Mouse (Mus musculus): ENCODE results near the gene Myo15. TPM values are rescaled to one million over a fixed set of nuclear protein-coding genes. Genes with fewer than 3 reads are reported as not detected.
A peak's percentile ranks its signal among the peaks of the same experiment; 100 is the strongest.
"Not testable (repeated sequence)": the region's sequence is repeated elsewhere in the genome, so short reads cannot be mapped to it uniquely, and the experiment has no call there.

Gene Myo15
- polyA plus RNA-seq, 1 experiment from 2014 or later = 0.12 TPM

DNA sequence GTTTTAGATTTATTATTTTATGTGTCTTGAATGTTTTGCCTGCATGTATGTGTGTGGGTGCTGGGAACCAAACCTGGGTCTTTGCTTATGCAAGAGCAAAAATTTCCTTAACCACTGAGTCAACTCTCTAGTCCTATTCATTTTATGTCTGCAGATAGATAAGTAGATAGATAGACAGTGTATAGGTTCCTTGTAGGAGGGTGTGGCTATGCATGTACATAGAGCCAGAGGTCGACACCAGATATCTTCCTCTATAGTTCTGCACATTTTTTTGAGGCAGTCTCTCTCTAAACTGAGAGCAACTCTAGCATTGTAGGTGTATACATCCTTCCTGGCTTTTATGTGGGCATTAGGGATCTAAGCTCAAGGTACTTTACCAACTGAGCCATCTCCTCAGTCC, 34.0 kb upstream of the Myo15 start:
- H3K9ac ChIP-seq (replicated peaks; ENCODE audit: low read depth) = no peak overlapping the region
- H3K27me3 ChIP-seq (replicated peaks; ENCODE audit: insufficient read depth, low read length) = no peaks in the 10 kb centered on the region
- no peak overlapping the region for H3K4me2 ChIP-seq (replicated peaks; ENCODE audit: low read depth, low read length)
- ATAC-seq = no peak
- DNase-seq (ENCODE audit: low spot score) = no peak
- 97% methylated on average over 1 of the region's 1 CpGs for WGBS
- peaks cover 22% of the 10 kb centered on the region for H3K36me3 ChIP-seq (ENCODE audit: insufficient read depth, low read length)
- H3K9me3 ChIP-seq (ENCODE audit: low read length) = no peaks in the 10 kb centered on the region
- no peaks in the 10 kb centered on the region for H3K4me1 ChIP-seq (ENCODE audit: insufficient read depth, low read depth, low read length)
- no peak overlapping the region for H3K27ac ChIP-seq (ENCODE audit: low read length)
- no peak for TF ChIP-seq CTCF (IDR thresholded peaks at IDR 0.05)
- TF ChIP-seq EP300 (IDR thresholded peaks at IDR 0.05) = no peak
- H3K4me3 ChIP-seq (ENCODE audit: low read depth, low read length) = no peak overlapping the region

DNA sequence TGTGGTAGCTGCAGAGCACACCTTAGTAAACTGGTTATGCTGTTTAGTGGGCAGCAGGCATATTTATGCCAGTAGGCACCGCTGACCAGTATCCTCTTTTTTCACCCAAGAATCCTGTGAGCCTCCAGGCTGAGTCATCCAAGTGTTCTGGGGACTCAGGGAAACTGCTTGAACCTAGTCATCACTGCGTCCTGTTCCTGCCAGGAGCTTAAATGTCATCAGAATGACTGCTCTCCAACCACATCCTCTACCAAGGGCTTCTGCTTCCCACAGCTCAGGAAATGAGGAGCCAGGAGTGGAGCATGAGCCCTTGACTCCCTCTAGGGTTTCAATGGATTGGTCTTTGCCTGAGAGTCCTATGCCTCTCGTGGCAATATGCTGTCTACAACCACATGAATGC, 32.5 kb upstream of the Myo15 start:
- H3K4me1 ChIP-seq (ENCODE audit: insufficient read depth, low read depth, low read length) = no peaks in the 10 kb centered on the region
- peaks cover 22% of the 10 kb centered on the region for H3K36me3 ChIP-seq (ENCODE audit: insufficient read depth, low read length)
- H3K9ac ChIP-seq (replicated peaks; ENCODE audit: low read depth) = no peak overlapping the region
- H3K27ac ChIP-seq (ENCODE audit: low read length) = no peak overlapping the region
- no peaks in the 10 kb centered on the region for H3K9me3 ChIP-seq (ENCODE audit: low read length)
- 87% methylated on average over 3 of the region's 3 CpGs for WGBS
- H3K4me2 ChIP-seq (replicated peaks; ENCODE audit: low read depth, low read length) = no peak overlapping the region
- no peak for ATAC-seq
- no peak overlapping the region for H3K4me3 ChIP-seq (ENCODE audit: low read depth, low read length)
- no peak for DNase-seq (ENCODE audit: low spot score)
- no peak for TF ChIP-seq CTCF (IDR thresholded peaks at IDR 0.05)
- no peak for TF ChIP-seq EP300 (IDR thresholded peaks at IDR 0.05)
- H3K27me3 ChIP-seq (replicated peaks; ENCODE audit: insufficient read depth, low read length) = no peaks in the 10 kb centered on the region

DNA sequence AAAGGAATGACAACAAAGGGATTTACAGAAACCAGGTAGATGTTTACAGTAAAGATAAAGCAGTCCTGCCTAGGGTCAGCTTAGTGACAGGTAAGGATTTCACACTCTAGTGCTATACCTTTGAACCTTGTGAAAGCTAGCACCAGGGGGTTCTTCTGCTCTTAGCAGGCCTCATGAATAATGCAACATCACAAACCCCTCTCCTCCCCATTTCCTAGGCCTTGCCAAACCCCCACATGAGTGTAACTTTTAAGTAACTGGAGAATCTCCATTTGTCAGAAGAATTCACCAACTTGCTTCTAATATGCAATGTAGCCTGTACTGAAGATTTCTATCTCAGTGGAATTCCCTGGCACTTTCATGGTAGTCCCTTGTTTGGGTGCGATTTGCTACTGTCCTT, 29.5 kb upstream of the Myo15 start:
- DNase-seq (ENCODE audit: low spot score); ATAC-seq; H3K4me3 ChIP-seq (ENCODE audit: low read depth, low read length); H3K9me3 ChIP-seq (ENCODE audit: low read length); H3K27ac ChIP-seq (ENCODE audit: low read length); H3K9ac ChIP-seq (replicated peaks; ENCODE audit: low read depth); H3K27me3 ChIP-seq (replicated peaks; ENCODE audit: insufficient read depth, low read length); H3K4me2 ChIP-seq (replicated peaks; ENCODE audit: low read depth, low read length); H3K4me1 ChIP-seq (ENCODE audit: insufficient read depth, low read depth, low read length): not testable (repeated sequence)
- peaks cover 27% of the 10 kb centered on the region for H3K36me3 ChIP-seq (ENCODE audit: insufficient read depth, low read length)
- 18% methylated on average over 1 of the region's 1 CpGs for WGBS

DNA sequence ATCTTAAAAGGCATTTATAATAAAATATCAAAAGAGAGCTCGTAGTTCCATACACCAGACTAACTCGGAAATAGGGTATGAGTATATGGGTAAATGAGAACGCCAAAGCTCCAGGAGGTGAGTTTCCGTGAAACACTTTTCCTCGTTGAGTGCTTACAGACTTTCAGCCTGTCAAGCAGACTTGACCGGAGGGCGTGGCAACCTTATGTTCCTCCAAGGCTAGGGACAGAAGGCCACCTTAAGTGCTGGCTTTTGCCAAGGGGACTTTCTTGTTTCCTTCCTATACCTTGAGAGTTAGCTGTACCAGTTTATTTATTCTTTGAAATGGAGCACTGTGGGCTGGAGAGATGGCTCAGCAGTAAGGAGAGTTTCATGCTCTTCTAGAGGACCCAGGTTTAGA, 29.0 kb upstream of the Myo15 start:
- WGBS = 32% methylated on average over 7 of the region's 7 CpGs
- Histone ChIP-seq H3K4me2 (replicated peaks; ENCODE audit: low read depth, low read length) (no peak overlapping the region), H3K9ac (replicated peaks; ENCODE audit: low read depth) (no peak overlapping the region), H3K27ac (ENCODE audit: low read length) (0 out of 2 replicates have a peak overlapping the region, but pooled peaks have one; percentile 21), H3K4me1 (ENCODE audit: insufficient read depth, low read depth, low read length) (no peaks in the 10 kb centered on the region), H3K4me3 (ENCODE audit: low read depth, low read length) (no peak overlapping the region), H3K36me3 (ENCODE audit: insufficient read depth, low read length) (peaks cover 27% of the 10 kb centered on the region), H3K9me3 (ENCODE audit: low read length) (no peaks in the 10 kb centered on the region), H3K27me3 (replicated peaks; ENCODE audit: insufficient read depth, low read length) (no peaks in the 10 kb centered on the region)
- TF ChIP-seq EP300 (IDR thresholded peaks at IDR 0.05) (no peak), CTCF (IDR thresholded peaks at IDR 0.05) (no peak)
- DNase-seq (ENCODE audit: low spot score) (peak; percentile 51), ATAC-seq (no peak)

DNA sequence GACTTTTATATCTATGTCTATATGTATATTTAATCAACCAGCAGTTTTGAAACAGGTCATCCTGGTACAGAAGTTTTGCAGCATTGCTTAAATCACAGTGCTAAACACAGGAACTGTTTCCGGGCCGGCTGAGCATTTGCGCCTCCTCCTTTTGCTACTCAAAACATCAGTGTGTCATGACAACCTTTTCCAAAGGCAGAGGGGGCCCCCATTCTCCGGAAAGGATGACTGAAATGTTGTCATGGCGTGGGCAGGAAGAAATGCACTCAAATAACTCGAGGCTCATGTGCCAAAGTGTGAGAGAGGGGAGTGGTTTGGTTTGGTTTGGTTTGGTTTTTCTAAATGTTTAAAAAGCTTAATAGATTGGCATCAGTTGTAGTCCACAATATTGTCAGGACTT, 26.2 kb upstream of the Myo15 start:
- DNase-seq (ENCODE audit: low spot score) (no peak), ATAC-seq (no peak)
- no peak overlapping the region for H3K9ac ChIP-seq (replicated peaks; ENCODE audit: low read depth)
- no peaks in the 10 kb centered on the region for H3K27me3 ChIP-seq (replicated peaks; ENCODE audit: insufficient read depth, low read length)
- no peak overlapping the region for H3K4me3 ChIP-seq (ENCODE audit: low read depth, low read length)
- H3K4me1 ChIP-seq (ENCODE audit: insufficient read depth, low read depth, low read length) = no peaks in the 10 kb centered on the region
- TF ChIP-seq EP300 (IDR thresholded peaks at IDR 0.05) = no peak
- H3K36me3 ChIP-seq (ENCODE audit: insufficient read depth, low read length) = peaks cover 11% of the 10 kb centered on the region
- H3K27ac ChIP-seq (ENCODE audit: low read length) = no peak overlapping the region
- 84% methylated on average over 6 of the region's 6 CpGs for WGBS
- no peaks in the 10 kb centered on the region for H3K9me3 ChIP-seq (ENCODE audit: low read length)
- H3K4me2 ChIP-seq (replicated peaks; ENCODE audit: low read depth, low read length) = no peak overlapping the region

DNA sequence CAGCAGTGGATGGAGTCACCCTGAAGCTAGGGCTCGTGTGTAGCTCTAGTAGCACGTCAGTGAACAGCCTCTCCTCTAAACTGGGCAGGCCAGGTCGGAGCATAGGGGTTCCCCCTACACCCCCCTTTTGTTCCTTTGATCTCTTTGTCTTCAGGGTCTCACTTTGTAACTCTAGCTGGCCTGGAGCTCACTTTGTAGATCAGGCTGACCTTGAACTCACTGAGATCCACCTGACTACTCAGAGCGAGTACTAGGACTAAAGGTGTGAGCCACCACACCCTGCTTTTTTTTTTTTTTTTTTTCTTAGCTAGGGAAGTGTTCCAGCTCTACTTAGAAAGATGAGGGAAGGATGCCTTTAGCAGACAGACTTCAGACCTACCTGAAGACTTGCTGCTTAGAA, 25.1 kb upstream of the Myo15 start:
- WGBS = 75% methylated on average over 4 of the region's 4 CpGs
- Histone ChIP-seq H3K36me3 (ENCODE audit: insufficient read depth, low read length) (peaks cover 8% of the 10 kb centered on the region; the same call in 1 of the 2 replicates), H3K4me3 (ENCODE audit: low read depth, low read length) (no peak overlapping the region), H3K27me3 (replicated peaks; ENCODE audit: insufficient read depth, low read length) (no peaks in the 10 kb centered on the region), H3K4me2 (replicated peaks; ENCODE audit: low read depth, low read length) (no peak overlapping the region), H3K9ac (replicated peaks; ENCODE audit: low read depth) (no peak overlapping the region), H3K27ac (ENCODE audit: low read length) (no peak overlapping the region), H3K4me1 (ENCODE audit: insufficient read depth, low read depth, low read length) (no peaks in the 10 kb centered on the region), H3K9me3 (ENCODE audit: low read length) (no peaks in the 10 kb centered on the region)
- DNase-seq (ENCODE audit: low spot score) = no peak
- ATAC-seq = no peak
- TF ChIP-seq EP300 (IDR thresholded peaks at IDR 0.05) (no peak), CTCF (IDR thresholded peaks at IDR 0.05) (no peak)

DNA sequence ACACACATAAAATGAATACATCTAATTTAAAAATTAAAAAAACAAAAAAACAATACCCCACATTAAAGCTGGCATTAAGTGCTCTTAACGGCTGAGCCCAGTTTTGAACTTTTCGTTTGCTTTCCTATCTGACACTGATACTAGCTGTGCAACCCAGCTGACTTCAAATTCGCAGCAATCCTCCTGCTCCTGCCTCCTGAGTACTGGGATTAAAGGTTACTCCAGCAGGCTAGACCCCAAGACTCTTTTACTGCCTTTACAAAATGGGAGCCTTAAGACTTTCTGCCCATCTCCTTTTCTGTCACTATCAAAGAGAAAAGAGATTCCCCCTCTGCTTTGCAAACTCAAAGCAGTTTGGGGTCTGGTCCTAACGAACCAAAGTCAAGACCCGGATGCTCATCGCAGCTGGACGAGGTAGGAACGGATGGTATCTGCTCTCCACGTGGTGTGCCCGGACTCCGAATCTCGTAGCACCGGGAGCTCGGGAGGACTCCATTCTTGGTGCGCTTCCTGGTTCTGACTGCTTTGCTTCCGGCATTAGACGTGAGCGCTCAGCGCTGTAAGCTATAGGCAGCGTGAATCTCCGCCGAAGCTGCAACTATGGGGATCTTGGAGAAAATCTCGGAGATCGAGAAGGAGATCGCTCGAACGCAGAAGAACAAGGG, 14.9 kb upstream of the Myo15 start, which contains the start of gene Drg2:
Drg2 (plus strand) TSS at position 512 of the 665 bp plus-strand sequence.
- peak within 1 kb of the TSS; percentile 64 for H3K9ac ChIP-seq (replicated peaks; ENCODE audit: low read depth)
- H3K9me3 ChIP-seq (ENCODE audit: low read length) = no peaks in the 10 kb centered on the region
- H3K4me1 ChIP-seq (ENCODE audit: insufficient read depth, low read depth, low read length) = no peaks in the 10 kb centered on the region
- peak within 1 kb of the TSS; percentile 63 for H3K4me2 ChIP-seq (replicated peaks; ENCODE audit: low read depth, low read length)
- ATAC-seq (peak; percentile 96), DNase-seq (ENCODE audit: low spot score) (peak; percentile 93)
- H3K27ac ChIP-seq (ENCODE audit: low read length) = peak within 1 kb of the TSS; percentile 80
- peaks cover 10% of the 10 kb centered on the region; the same call in 1 of the 2 replicates for H3K36me3 ChIP-seq (ENCODE audit: insufficient read depth, low read length)
- 4% methylated on average over 27 of the region's 27 CpGs for WGBS
- TF ChIP-seq EP300 (IDR thresholded peaks at IDR 0.05) (no peak), CTCF (IDR thresholded peaks at IDR 0.05) (no peak)
- H3K27me3 ChIP-seq (replicated peaks; ENCODE audit: insufficient read depth, low read length) = no peaks in the 10 kb centered on the region
- peak within 1 kb of the TSS; percentile 59 for H3K4me3 ChIP-seq (ENCODE audit: low read depth, low read length)

All from lung, postnatal 0 days (tissue).